Mouse (Mus musculus) bone marrow macrophage, adult 2 months (primary cell): Measurements from ENCODE around the gene Zfp750. TPM values are rescaled to one million over a fixed set of nuclear protein-coding genes. Genes with fewer than 3 reads are reported as not detected.

Experiments
- H3K27ac ChIP-seq: 2 replicates; pipeline ENCODE4 v1.5.1; 2012; ENCODE audit warnings: low read depth, low read length; ENCODE audit not compliant: insufficient read depth
- H3K4me1 ChIP-seq: 2 replicates; pipeline ENCODE4 v1.6.1; 2012; ENCODE audit warnings: low read length; ENCODE audit not compliant: control insufficient read depth, insufficient read depth
- H3K4me3 ChIP-seq: 2 replicates; pipeline ENCODE4 v1.5.1; 2012; ENCODE audit warnings: mild to moderate bottlenecking, low read length, moderate library complexity; ENCODE audit not compliant: insufficient read depth
- CTCF ChIP-seq: IDR thresholded peaks from 2 replicates; pipeline ENCODE4 v1.5.1; 2012; ENCODE audit warnings: low read depth, mild to moderate bottlenecking, low read length, moderate library complexity
- POLR2A ChIP-seq: IDR thresholded peaks from 2 replicates; pipeline ENCODE4 v1.6.1; 2012; ENCODE audit warnings: mild to moderate bottlenecking, low read depth, low read length, borderline replicate concordance
- polyA plus RNA-seq: library from polyadenylated mRNA; stranded (reverse); fragments of >200 nt; gene quantifications from 2 replicates; pipeline ENCODE4 v1.2.4, GENCODE M21; 2012; ENCODE audit not compliant: missing spikeins, insufficient read depth, insufficient read length

The Zfp750 gene
- polyA plus RNA-seq, 1 experiment = not detected

DNA sequence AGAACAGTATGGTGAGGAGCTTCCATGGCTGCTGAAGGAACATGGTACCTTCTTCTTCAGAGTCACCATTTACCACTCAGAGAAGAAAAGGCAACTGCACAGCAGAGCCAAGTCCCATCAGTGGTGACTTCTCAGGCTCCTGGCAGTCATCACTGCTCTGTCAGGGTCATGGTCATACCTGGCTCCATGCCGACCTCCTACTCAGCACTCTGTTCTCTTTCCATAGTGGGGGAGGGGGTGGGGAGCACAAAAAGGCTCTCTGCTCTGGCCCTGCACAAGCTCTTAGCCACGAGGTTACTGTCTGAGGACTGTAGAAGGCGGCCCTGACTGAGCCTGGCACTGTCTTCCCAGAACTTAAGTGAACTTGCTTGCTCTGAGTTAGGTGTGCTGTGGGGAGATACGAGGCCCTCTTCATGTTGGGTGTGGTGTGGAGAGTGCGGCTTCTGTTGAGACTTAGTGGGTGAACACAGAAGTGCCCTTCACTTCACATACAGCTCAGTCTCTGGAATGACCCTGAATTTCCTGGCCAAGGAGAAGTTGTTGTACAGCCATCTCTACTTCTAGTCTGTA, 24.2 kb upstream of the Zfp750 start:
- Histone ChIP-seq H3K27ac (no peak overlapping the region), H3K4me1 (peaks cover 19% of the 10 kb centered on the region), H3K4me3 (no peak overlapping the region)
- TF ChIP-seq CTCF = no peak
- TF ChIP-seq POLR2A = no peak

DNA sequence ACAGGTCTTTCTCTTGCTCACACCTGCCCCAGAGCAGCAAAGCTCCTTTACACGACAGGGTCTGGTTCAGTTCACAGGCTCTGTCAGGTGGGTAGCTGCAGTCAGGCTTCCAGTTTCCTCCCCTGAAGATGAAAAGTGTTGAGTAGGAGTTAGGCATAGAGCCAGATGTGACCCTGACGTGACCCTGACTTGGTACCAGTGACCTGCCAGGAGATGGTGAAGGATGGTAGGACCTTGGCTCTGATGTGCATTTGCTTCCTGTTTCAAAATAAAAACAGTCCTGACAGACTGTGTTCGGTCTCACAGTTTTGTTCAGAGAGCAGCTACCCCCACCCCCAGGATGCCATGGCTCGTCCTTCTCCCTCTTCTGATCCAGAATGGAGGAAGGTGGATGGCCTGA, 23.3 kb upstream of the Zfp750 start:
- H3K27ac ChIP-seq = no peak overlapping the region
- no peak overlapping the region for H3K4me3 ChIP-seq
- TF ChIP-seq CTCF = no peak
- TF ChIP-seq POLR2A = no peak
- peaks cover 10% of the 10 kb centered on the region for H3K4me1 ChIP-seq

DNA sequence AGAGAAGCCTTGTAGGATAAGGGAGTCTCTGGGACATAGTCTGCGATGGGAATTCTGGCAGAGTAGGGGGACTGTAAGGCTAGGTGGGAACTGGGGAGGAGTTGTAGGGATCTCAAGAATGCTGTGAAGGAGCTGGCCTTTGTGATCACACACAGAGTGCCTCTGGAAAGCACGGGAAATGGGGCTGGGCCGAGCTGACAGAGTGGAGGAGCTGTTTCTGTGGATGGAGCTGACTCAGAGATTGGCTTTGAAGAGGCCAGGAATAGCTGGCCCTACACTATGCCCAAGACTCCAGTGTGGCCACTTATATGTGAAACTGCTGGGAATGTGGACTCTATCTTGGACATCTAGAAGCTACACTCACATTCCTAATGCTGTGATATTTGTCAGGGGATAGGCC, 17.4 kb upstream of the Zfp750 start:
- Histone ChIP-seq H3K4me3 (no peak overlapping the region), H3K27ac (no peak overlapping the region), H3K4me1 (no peaks in the 10 kb centered on the region)
- no peak for TF ChIP-seq CTCF
- no peak for TF ChIP-seq POLR2A

DNA sequence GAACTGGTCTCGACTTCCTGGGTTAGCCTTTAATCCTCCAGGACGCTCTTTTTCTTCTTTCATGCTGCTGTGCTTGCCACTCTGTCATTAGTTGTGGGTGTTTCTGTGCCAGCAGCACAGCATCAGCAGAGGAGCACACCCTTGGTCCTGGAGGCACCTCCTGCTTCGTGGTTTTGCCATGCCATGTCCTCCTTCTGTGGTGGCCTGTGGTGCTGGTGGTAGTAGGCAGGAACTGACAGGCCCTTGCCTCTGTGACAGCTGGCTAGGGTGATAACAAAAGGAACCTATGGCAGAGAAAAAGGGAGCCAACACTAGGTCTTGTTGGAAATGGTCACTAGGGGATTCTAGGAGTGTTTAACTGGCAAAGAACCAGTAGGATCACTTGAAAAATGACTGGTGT, 10.6 kb upstream of the Zfp750 start:
- TF ChIP-seq CTCF = no peak
- no peak for TF ChIP-seq POLR2A
- H3K4me1 ChIP-seq = no peaks in the 10 kb centered on the region
- H3K4me3 ChIP-seq = no peak overlapping the region
- H3K27ac ChIP-seq = no peak overlapping the region

DNA sequence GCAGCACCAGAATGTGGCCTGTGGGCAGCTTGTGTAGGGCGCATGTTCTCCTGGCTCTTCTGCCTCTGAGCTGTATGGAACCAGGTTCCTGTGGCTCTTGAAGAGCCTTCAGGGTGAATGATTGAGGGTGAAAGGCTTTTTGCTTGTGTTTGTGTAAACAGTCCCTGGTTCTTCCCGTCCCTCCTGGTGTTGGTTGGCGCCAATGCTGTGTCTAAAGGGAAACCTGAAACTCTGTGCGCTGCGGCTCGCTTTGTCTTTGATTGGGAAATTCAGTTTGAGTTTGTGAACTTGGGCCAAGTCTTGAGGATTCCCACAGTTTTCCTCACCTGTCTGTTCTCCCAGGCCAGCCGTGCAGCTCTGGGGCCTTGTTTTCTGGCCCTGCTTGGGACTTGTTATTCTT, 5.1 kb upstream of the Zfp750 start:
- H3K4me1 ChIP-seq = peaks cover 36% of the 10 kb centered on the region
- H3K27ac ChIP-seq = no peak overlapping the region
- H3K4me3 ChIP-seq = no peak overlapping the region
- TF ChIP-seq POLR2A (no peak), CTCF (no peak)

DNA sequence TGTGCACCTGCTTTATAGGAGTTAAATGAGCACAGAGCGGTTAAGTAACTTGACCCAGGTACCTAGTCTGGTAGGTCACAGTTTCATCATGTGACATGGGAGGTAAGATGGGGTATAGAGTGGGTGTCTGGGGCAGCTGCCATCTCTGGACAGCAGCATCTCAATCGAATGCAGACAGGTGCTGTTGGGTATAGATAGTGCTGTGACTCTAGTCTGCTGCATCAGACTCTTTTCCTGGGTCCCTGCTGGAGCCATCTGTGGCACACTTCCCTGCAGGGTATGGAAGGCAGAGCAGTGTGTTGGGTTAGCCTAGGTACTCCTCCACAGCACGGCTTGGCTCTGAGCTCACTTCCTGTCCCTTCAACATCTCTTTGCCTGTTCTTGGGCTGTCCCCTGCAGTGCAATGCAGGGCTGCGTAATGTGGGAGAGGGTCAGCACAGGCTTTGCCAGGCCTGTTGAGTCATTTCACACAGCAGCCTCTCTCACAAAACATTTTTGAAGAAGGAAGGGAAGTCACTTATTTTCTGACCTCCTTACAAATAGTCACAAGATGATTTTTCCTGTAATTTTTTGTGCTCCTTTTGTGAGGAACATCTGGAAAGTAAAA, 3.1 kb upstream of the Zfp750 start:
- no peak for TF ChIP-seq CTCF
- no peak for TF ChIP-seq POLR2A
- Histone ChIP-seq H3K27ac (no peak overlapping the region), H3K4me1 (peaks cover 45% of the 10 kb centered on the region), H3K4me3 (no peak overlapping the region)

DNA sequence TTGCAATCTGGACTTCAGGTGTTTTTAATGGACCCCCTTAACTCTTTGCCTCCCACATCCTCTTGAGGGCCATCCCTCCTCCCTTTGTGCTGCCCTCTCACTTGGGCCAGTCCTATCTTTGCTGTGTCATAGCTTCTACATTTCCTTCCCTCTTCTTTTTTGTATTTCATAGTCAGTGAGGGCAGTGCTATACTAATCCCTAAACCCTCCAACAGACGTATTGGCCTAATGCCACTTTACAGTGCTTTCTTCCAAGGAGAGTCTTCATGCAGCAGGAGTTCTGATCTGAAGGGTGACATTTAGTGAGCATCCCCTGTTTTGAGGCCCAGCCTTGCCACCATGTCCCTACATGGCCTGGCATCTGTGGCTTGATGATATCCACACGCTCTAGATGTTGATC, 1.6 kb upstream of the Zfp750 start:
- H3K4me3 ChIP-seq = no peak overlapping the region
- no peak for TF ChIP-seq POLR2A
- TF ChIP-seq CTCF = no peak
- H3K27ac ChIP-seq = no peak overlapping the region
- peaks cover 46% of the 10 kb centered on the region for H3K4me1 ChIP-seq

DNA sequence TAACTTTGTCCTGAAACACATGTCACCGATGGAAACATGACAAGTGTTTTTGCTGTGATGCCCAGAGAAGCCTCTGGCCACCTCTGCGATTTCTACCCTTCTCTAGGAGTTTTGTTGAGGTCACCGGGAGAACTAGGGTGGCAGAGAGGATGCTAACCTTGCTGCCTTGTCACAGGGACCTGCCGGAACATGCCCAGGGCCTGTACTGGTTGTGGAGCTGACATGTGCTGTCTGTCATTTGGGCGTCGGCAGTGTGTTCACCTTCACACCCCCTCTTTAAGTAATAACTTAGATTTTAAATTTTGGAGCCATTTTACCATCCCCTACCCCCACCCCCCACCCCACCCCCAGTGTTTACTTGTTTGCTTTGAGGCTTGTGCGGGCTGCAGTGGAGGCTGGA, 570 bp upstream of the Zfp750 start:
- Histone ChIP-seq H3K27ac (no peak overlapping the region), H3K4me3 (no peak overlapping the region), H3K4me1 (peaks cover 46% of the 10 kb centered on the region)
- TF ChIP-seq POLR2A (no peak), CTCF (no peak)

DNA sequence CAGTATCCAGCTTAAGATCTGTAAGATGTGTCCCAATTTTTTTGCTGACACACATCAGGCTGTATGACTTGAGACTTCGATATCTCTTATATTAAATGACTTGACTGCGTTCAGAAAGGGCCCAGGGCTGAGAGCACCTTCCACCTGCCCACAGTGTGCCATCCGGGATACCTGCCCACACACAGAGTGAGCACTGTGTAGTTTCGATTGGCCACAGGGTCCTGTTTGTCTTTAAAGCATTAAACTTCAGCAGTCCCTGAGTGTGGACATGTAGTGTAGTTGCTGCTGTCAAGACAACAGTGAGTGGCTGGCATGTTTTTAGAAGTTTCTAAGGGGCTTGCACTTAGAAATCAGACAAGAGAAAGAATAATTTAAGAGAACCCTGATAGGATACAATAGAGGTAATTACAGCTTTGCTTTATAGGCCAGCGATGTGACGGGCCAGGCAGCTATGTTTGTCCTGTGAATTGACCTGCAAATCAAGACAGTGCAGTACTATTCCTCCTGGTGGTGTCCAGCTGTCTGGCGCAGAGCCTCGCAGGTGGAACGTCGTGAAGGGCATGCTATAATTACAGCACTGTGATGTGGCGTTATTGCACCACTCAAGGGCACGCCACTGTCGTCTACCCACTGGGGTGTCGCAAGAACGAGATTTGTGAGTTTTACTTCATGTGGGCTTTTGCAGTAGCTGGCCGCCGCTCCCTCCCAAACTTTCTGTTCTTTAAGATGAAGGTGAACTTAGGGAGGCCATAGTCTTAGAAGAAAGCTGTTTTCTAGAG, 1.3 kb downstream of the Zfp750 start:
- no peak for TF ChIP-seq CTCF
- no peak for TF ChIP-seq POLR2A
- Histone ChIP-seq H3K27ac (no peak overlapping the region), H3K4me1 (peaks cover 38% of the 10 kb centered on the region), H3K4me3 (no peak overlapping the region)

DNA sequence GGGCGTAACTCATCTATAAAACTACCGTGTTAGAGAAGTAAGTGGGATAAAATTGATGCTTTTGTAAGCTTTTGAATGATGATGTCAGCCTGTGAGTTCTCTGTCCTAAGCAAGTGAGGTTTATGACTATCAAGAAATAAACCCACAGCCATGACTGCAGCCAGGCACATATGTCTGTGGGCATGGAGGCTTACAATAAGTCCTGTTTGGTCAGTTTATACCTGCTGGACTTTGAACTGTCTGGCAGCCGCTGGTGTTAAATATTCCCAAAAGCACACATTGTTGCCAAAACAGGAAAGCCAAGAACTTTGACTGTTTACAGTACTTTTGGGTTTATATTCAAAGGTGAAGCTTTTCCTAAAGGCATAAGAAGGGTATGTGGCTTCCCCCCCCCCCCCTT, 2.2 kb downstream of the Zfp750 start:
- no peak overlapping the region for H3K4me3 ChIP-seq
- TF ChIP-seq CTCF (no peak), POLR2A (no peak)
- H3K27ac ChIP-seq = no peak overlapping the region
- peaks cover 28% of the 10 kb centered on the region for H3K4me1 ChIP-seq
